Mouse (Mus musculus) intestine, postnatal 0 days (tissue): ENCODE measurements around the gene Sh3d19. TPM values are rescaled to one million over a fixed set of nuclear protein-coding genes. Genes with fewer than 3 reads are reported as not detected.

ENCODE experiments used
- ATAC-seq: fragments of 200-750 bp; cut with Nextera tagmentation; 2 replicates; pipeline ENCODE4 v1.8.0; 2017; ENCODE audit warnings: mild to moderate bottlenecking, moderate TSS enrichment, moderate library complexity
- H3K27ac ChIP-seq: fragments of 300-500 bp; sonication (generic); 2 replicates; pipeline ENCODE4 v1.5.1; 2014; ENCODE audit warnings: mild to moderate bottlenecking, low read depth, low read length, moderate library complexity
- H3K27me3 ChIP-seq: fragments of 300-500 bp; sonication (generic); replicated peaks from 2 replicates; pipeline ENCODE4 v1.6.1; 2014; ENCODE audit warnings: low read length, mixed read lengths; ENCODE audit not compliant: control insufficient read depth, insufficient read depth
- H3K36me3 ChIP-seq: fragments of 300-500 bp; sonication (generic); 2 replicates; pipeline ENCODE4 v1.6.1; 2014; ENCODE audit warnings: mild to moderate bottlenecking, moderate library complexity; ENCODE audit not compliant: control insufficient read depth, insufficient read depth
- H3K4me1 ChIP-seq: fragments of 300-500 bp; sonication (generic); replicated peaks from 2 replicates; pipeline ENCODE4 v1.6.1; 2014; ENCODE audit warnings: antibody characterized with exemption, low read length, mixed read lengths; ENCODE audit not compliant: control insufficient read depth, insufficient read depth
- H3K4me2 ChIP-seq: fragments of 300-500 bp; sonication (generic); replicated peaks from 2 replicates; pipeline ENCODE4 v1.6.1; 2014; ENCODE audit warnings: low read depth, mild to moderate bottlenecking, moderate library complexity
- H3K4me3 ChIP-seq: fragments of 300-500 bp; sonication (generic); 2 replicates; pipeline ENCODE4 v1.5.1; 2014; ENCODE audit warnings: low read depth, low read length
- H3K9ac ChIP-seq: fragments of 300-500 bp; sonication (generic); 2 replicates; pipeline ENCODE4 v1.6.1; 2014; ENCODE audit warnings: mild to moderate bottlenecking, low read depth, low read length
- H3K9me3 ChIP-seq: fragments of 300-500 bp; sonication (generic); 2 replicates; pipeline ENCODE4 v1.6.1; 2016; ENCODE audit warnings: mixed run types; ENCODE audit not compliant: control insufficient read depth
- CTCF ChIP-seq: sonication (generic); IDR thresholded peaks from 2 replicates; pipeline ENCODE4 v1.5.1; 2016; ENCODE audit warnings: low read depth, mild to moderate bottlenecking, control low read depth, antibody characterized with exemption, moderate library complexity
- WGBS: fragments of 180-500 bp; shearing (Covaris S2); extraction: QIAGEN DNeasy Blood & Tissue Kit; methylation state at CpG from one replicate; pipeline ENCODE4 v1.1.7; 2014; 5-methylcytosine and 5-hydroxymethylcytosine counted together
- polyA plus RNA-seq: library from polyadenylated mRNA; unstranded; fragments of >200 nt; fragmentation: Nextera tagmentation; extraction: Ambion mirVana; gene quantifications from 2 replicates; pipeline ENCODE4 v1.2.1, GENCODE M21; 2015

Gene Sh3d19
- polyA plus RNA-seq, 1 experiment from 2014 or later, result 37.4 TPM

DNA sequence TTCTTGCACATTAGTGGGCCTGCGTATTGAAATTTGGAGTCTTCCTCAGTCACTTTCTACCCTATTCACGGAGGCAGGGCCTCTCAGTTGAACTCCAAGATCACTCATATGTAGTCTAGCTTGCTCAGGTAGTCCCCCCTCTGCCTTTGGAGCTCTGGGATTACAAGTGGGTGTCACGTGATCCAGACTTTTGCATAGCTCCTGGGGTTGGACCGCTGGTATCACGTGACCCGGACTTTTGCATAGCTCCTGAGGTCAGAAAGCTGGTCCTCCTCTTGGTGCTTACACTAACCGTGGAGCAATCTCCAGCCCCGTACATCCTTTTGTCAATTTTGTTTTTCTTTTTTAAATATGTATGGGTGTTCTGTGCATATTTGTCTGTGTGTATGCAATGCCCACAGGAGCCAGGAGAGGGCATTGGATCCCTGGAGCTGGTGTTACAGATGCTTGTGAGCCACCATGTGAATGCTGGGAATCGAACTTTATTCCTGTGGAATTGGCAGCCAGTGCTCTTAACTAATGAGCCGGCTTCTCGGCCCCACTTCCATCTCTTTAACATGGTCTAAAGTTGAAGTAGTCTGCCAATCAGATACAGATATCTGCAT is 98.8 kb downstream of the Sh3d19 start:
- Histone ChIP-seq H3K4me2 (no peak overlapping the region), H3K4me3 (no peak overlapping the region), H3K4me1 (no peaks in the 10 kb centered on the region), H3K9me3 (no peaks in the 10 kb centered on the region), H3K27me3 (no peaks in the 10 kb centered on the region), H3K9ac (no peak overlapping the region), H3K36me3 (no peaks in the 10 kb centered on the region), H3K27ac (no peak overlapping the region)
- TF ChIP-seq CTCF, result peak; percentile 65
- WGBS, result 91% methylated on average over 11 of the region's 11 CpGs
- no peak for ATAC-seq

DNA sequence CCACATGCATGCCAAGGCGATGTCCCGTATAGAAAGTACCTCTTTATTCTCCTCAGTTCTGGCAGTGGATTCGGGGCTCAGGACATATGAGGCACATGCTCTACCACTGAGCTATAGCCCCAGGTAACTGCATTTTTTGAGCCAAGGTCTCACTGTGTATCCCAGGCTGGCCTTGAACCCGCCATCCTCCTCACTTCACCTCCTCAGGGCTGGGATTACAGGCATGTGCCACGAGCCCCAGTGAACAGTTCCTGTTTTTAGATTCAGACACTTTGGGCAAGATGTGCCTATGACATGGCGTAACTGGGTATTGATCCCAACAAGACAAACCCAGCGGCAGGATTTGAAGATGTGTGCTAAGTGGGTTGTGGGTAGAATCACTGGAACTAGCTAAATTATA is 99.9 kb downstream of the Sh3d19 start:
- H3K9me3 ChIP-seq, result no peaks in the 10 kb centered on the region
- no peaks in the 10 kb centered on the region for H3K27me3 ChIP-seq
- no peak for TF ChIP-seq CTCF
- no peak overlapping the region for H3K4me3 ChIP-seq
- H3K27ac ChIP-seq, result no peak overlapping the region
- no peak overlapping the region for H3K9ac ChIP-seq
- H3K36me3 ChIP-seq, result no peaks in the 10 kb centered on the region
- no peaks in the 10 kb centered on the region for H3K4me1 ChIP-seq
- WGBS, result 93% methylated on average over 7 of the region's 7 CpGs
- ATAC-seq, result no peak
- H3K4me2 ChIP-seq, result no peak overlapping the region

DNA sequence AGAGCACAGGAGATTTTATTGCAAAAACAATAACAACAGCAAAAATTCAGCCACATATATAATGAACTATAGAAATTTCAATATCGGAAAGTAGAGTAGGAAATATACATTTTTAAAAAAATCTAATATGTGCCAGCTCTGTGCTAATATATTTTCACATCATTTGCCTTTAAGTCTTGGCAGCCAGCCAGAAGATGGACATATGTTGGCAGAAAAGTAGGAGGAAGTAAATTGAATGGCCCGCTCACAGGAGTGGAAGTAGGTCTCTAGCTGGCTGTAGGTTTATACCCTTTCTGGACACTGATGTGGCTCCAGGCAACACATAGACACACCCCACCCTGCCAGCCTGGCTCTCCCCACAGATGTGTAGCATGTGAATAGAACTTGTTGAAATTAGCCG is 101.2 kb downstream of the Sh3d19 start:
- ATAC-seq, result no peak
- H3K27ac ChIP-seq, result no peak overlapping the region
- H3K27me3 ChIP-seq, result no peaks in the 10 kb centered on the region
- H3K4me3 ChIP-seq, result no peak overlapping the region
- H3K4me1 ChIP-seq, result no peaks in the 10 kb centered on the region
- WGBS, result 58% methylated on average over 3 of the region's 3 CpGs
- H3K36me3 ChIP-seq, result 0 out of 2 replicates have a peak, but pooled peaks cover 4% of the 10 kb centered on the region
- no peaks in the 10 kb centered on the region for H3K9me3 ChIP-seq
- TF ChIP-seq CTCF, result no peak
- no peak overlapping the region for H3K9ac ChIP-seq
- no peak overlapping the region for H3K4me2 ChIP-seq

DNA sequence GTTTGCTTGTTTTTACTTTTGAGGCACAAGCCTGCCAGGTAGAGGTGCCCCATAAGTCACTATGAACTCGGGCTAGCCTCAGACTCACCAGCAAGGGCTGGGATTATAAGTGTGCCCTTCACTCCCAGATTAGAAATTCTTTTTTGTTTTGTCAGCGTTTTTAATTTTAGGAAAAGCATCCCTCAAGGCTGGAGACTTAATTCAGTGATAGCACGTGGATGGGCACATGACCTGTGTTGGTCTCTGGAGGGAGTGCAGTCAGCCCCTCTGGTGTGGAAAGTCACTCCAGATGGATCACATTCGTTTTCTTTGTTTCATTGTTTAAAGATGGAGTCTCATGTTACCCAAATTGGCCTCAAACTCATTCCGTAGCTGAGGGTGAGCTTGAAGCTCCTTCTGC is 102.0 kb downstream of the Sh3d19 start:
- H3K9ac ChIP-seq, result no peak overlapping the region
- no peaks in the 10 kb centered on the region for H3K27me3 ChIP-seq
- WGBS, result 81% methylated on average over 5 of the region's 5 CpGs
- H3K4me3 ChIP-seq, result no peak overlapping the region
- H3K27ac ChIP-seq, result no peak overlapping the region
- H3K9me3 ChIP-seq, result no peaks in the 10 kb centered on the region
- no peak for ATAC-seq
- H3K36me3 ChIP-seq, result 0 out of 2 replicates have a peak, but pooled peaks cover 4% of the 10 kb centered on the region
- no peak for TF ChIP-seq CTCF
- no peaks in the 10 kb centered on the region for H3K4me1 ChIP-seq
- H3K4me2 ChIP-seq, result no peak overlapping the region

DNA sequence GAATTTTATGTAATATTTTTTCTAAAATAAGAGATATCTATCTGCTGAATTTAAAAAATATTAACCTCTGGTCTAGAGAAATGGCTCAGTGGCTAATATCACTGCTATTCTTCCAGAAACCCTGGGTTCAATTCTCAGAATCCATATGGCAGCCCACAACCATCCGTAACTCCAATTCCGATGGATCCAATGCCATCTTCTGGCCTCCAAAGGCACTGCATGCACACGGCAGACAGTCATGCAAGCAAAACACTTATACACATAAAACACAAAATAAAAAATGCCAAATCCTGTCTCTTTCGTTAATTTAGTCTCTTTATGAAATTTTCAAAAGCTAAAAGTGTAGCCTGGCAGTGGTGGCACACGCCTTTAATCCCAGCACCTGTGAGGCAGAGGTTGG is 104.7 kb downstream of the Sh3d19 start:
- no peaks in the 10 kb centered on the region for H3K4me1 ChIP-seq
- H3K4me2 ChIP-seq, result no peak overlapping the region
- no peak overlapping the region for H3K27ac ChIP-seq
- no peak overlapping the region for H3K4me3 ChIP-seq
- H3K36me3 ChIP-seq, result peaks cover 11% of the 10 kb centered on the region; the same call in 1 of the 2 replicates
- TF ChIP-seq CTCF, result peak; percentile 57
- no peak overlapping the region for H3K9ac ChIP-seq
- 96% methylated on average over 5 of the region's 5 CpGs for WGBS
- H3K9me3 ChIP-seq, result no peaks in the 10 kb centered on the region
- no peaks in the 10 kb centered on the region for H3K27me3 ChIP-seq
- ATAC-seq, result no peak

DNA sequence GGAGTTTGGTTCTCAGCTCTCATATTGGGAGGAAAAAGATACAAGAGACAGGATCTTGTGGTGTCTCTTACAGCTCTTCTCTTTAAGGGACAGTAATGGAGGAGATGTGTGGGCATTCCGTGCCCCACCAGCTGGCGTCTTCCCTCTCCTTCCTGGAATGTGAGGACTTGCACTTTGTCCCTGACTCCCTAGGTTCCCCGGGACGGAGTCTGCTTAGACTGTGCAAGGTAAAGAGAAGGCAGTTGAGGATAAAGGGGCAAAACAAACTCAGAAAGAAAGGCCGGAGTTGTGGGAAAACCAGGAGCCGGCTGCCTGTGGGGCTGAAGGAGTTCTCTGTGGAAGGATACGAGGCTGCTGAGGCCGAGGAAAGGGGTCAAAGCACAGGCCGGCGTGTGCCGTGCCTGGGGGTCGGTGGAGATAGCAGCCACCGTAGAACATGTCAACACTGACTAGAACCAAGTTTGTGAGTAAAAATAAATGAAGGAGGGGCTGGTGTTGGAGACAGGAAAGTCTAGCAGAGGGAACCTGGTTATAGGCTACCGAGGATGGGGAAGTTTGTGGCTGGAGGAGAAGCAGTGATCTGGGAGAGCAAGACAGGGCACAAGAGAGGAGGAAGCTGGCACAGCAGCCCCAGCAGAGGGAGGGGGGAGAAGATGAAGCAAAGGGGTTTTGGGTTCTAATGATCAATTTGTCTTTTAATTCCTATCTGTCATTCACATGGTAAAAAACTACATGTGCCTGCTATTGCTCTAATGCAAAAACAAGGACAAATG is 105.8 kb downstream of the Sh3d19 start:
- Histone ChIP-seq H3K9me3 (no peaks in the 10 kb centered on the region), H3K36me3 (peaks cover 11% of the 10 kb centered on the region; the same call in 1 of the 2 replicates), H3K27me3 (no peaks in the 10 kb centered on the region), H3K4me3 (no peak overlapping the region), H3K27ac (no peak overlapping the region), H3K9ac (no peak overlapping the region), H3K4me1 (no peaks in the 10 kb centered on the region), H3K4me2 (no peak overlapping the region)
- TF ChIP-seq CTCF, result no peak
- ATAC-seq, result no peak
- WGBS, result 71% methylated on average over 14 of the region's 14 CpGs
